ENCODE assay signal across 8 mouse cellular contexts in the genomic region with DNA sequence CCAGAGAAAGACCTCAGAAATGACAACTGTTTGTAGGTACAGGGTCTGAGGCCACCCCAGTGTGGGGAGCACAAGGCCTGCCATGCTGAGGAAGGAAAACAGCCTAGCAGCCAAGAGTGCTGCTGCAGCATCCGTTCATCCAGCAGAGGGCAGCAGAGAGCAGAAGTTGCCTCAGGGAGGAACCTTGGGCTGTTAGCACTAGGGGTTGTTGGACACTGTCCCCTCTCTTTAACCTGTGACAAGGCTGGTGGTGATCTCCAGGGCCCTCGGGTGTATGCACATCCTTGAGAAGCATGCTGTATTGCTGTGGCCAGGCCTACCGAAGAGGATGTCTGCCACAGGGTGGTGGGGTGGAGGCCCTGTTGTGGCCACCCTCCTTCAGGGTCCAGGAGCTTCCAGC.
A peak's percentile ranks its signal among the peaks of the same experiment; 100 is the strongest.
DNase-seq lines count a peak whose midpoint lies in the region; ATAC-seq lines count a peak whose summit lies in the region.

No protein-coding gene starts in this region.

- WGBS in intestine, embryonic 14.5 days, result 14% methylated on average over 3 of the region's 3 CpGs
- 32% methylated on average over 3 of the region's 3 CpGs for WGBS in midbrain, embryonic 10.5 days

- no peak overlapping the region for H3K4me2 ChIP-seq in intestine, embryonic 14.5 days (ENCODE audit: low read length)

- H3K4me1 ChIP-seq in intestine, embryonic 14.5 days (replicated peaks; ENCODE audit: control insufficient read depth, insufficient read depth, low read length), result peaks cover 3% of the 10 kb centered on the region; the same call in 1 of the 2 replicates
- H3K4me1 ChIP-seq in midbrain, embryonic 10.5 days, result peaks cover 29% of the 10 kb centered on the region

- peak; percentile 92 to 93 for DNase-seq in adrenal gland, adult 18-20 months (ENCODE audit: low spot score in 2 of 2)
- peak; percentile 89 for DNase-seq in embryo, embryonic 11 days
- DNase-seq in gastrocnemius, postnatal 36 days, result peak; percentile 76 to 82
- peak; percentile 97 for DNase-seq in intestine, embryonic 14.5 days (ENCODE audit: low spot score)
- DNase-seq in left cerebral cortex, postnatal 14 days (ENCODE audit: low spot score in 2 of 2), result peak; percentile 84 to 92
- DNase-seq in midbrain, embryonic 10.5 days (ENCODE audit: low spot score), result peak; percentile 86
- peak; percentile 46 to 68 for DNase-seq in right cerebral cortex, postnatal 36 days (ENCODE audit: low spot score in 2 of 2)
- DNase-seq in urinary bladder, postnatal 4 days (ENCODE audit: low spot score in 2 of 2), result peak; percentile 72 to 93

- H3K4me3 ChIP-seq in intestine, embryonic 14.5 days (ENCODE audit: low read depth, low read length), result no peak overlapping the region
- no peak overlapping the region for H3K4me3 ChIP-seq in midbrain, embryonic 10.5 days

- no peak overlapping the region for H3K27ac ChIP-seq in intestine, embryonic 14.5 days (ENCODE audit: low read depth)
- no peak overlapping the region for H3K27ac ChIP-seq in midbrain, embryonic 10.5 days (replicated peaks)

- H3K36me3 ChIP-seq in intestine, embryonic 14.5 days (ENCODE audit: control insufficient read depth, insufficient read depth, low read length), result no peaks in the 10 kb centered on the region
- no peaks in the 10 kb centered on the region for H3K36me3 ChIP-seq in midbrain, embryonic 10.5 days

- H3K9ac ChIP-seq in intestine, embryonic 14.5 days (ENCODE audit: low read length), result no peak overlapping the region

- intact Hi-C loops in gastrocnemius, postnatal 36 days (cut with DNase I), result loop anchor here (5.0 kb wide), 1 partner anchor 261 kb away; no protein-coding TSS in a partner anchor
- intact Hi-C loops in left cerebral cortex, postnatal 14 days (cut with DNase I), result loop anchor here (1.0 kb wide), 1 partner anchor 165 kb away; no protein-coding TSS in a partner anchor

- peak; percentile 60 for ATAC-seq in intestine, embryonic 14.5 days (replicated peaks; ENCODE audit: low FRiP score, low TSS enrichment, low read depth)

- no peaks in the 10 kb centered on the region for H3K27me3 ChIP-seq in intestine, embryonic 14.5 days (replicated peaks; ENCODE audit: control insufficient read depth, insufficient read depth, low read length)
- peaks cover 31% of the 10 kb centered on the region for H3K27me3 ChIP-seq in midbrain, embryonic 10.5 days (ENCODE audit: low read depth, poor library complexity, severe bottlenecking)

- H3K9me3 ChIP-seq in intestine, embryonic 14.5 days (ENCODE audit: control insufficient read depth, low read length), result no peaks in the 10 kb centered on the region
- H3K9me3 ChIP-seq in midbrain, embryonic 10.5 days (replicated peaks), result no peaks in the 10 kb centered on the region
